Mouse (Mus musculus) MEL-GATA-1-ER (cell line): ENCODE measurements around the gene Prkcsh.

Experiments used
- DNase-seq: peaks from one replicate; pipeline ENCODE4 v3.0.0-alpha.2; 2012; ENCODE audit warnings: low read depth; ENCODE audit errors: extremely low read depth

The Prkcsh gene

DNA sequence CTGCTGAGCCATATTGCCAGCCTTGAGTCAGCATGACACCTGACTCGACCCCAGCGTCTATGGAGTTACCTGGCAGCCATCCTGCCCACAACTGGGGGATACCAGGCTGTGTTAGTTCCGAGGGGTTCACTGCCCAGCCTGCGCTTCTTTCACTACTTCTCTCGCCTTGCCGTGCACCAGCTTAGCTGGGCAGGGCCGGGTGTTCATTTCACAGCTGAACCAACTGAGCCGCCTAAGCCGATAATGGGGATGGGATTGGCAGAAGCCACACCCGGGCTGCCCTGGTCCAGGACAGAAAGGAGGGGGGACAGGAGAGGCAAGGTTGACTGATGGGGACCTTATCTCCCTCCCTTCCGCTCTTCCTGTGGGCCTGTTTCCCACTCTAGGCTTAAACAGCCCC, 46.7 kb downstream of the Prkcsh start:
- DNase-seq, result no peak

DNA sequence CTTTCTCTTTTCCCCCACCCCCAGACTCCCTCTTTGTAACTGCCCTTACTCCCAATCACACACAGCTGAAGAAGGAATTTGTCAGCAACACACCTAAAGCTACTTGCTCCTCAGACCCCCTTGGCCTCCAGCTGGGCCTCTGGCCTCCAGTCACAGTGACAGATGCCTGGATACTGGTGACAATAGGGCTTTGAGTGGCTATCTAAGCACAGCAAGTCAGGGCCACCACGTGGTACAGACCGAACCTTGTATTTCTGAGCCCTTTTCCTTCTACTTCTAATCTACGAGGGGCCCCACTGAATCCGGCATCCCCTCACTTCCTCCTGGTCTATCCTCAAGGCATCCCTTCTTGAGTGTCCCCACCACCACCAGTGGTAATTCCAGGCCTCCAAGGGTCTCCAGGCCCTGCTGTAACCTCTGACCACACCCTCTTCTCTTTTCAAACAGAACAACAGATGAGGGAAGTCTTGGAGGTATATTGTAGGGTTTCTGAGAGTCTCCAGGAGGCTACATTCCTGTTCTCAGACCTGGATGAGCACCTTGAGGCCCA, 47.2 kb downstream of the Prkcsh start:
- DNase-seq, result no peak

DNA sequence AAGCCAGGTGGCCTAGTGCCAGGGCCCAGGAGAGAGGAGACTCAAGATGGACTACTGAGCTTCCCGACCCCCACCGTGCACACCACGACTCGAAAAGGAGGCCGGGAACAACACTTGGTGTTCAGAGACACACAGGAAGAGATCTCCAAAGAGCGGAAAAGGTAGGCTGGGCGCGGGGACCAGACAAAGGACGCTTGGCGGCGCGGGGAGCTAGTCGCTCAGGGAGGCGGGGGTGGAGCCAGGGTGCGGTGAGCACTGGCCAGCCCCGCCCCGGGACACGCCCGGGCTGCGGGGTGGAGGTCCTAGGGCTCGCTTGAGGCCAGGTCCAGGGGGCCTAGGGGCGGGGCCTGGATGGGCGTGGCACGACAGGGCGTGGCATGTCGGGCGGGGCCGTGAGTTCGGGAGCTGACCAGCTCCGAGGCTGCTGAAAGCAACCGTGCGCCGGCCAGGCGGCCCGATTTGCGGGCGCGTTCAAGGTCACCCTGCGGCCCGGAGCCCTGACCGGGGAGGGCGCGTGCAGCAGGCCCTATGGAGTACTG, 47.8 kb downstream of the Prkcsh start:
- DNase-seq, result no peak

DNA sequence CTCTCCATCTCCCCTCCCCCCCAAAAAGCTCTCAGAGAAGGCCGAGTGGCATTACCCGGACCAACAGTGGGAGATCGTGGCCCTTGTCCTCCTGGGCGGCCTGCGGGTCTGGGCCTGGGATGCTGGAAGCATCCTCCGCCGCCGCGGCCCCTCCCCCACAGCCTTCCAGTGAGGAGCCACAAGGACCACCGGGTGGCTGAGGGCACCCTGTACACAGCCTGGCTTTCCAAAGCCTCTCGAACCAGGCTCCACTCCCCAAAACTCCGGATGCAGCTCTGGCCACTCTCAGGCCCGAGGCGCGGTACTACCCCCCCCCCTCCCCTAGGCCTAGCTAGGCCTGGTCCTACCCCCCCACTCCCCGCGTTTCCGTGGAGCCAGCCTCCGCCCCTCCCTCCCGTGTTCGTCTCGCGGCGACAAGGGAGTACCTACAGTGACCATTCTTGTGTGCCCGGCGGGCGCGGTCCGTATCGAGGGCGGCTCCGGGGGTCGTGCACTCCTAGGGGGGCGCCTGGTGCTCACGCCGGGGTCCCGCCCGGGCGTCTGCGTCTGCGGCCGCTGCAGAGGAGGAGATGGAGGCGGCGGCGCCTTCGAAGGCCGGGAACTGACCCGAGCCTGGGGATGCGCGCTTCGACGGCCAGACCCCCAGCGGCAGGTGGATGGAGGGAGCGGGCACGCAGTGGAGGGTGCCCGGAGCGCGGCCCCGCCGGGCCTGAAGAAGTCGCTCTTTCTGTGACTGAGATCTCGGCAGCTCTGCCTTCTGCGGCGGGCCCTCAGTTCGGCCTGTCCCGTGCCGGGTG, 48.8 kb downstream of the Prkcsh start:
- DNase-seq, result no peak

DNA sequence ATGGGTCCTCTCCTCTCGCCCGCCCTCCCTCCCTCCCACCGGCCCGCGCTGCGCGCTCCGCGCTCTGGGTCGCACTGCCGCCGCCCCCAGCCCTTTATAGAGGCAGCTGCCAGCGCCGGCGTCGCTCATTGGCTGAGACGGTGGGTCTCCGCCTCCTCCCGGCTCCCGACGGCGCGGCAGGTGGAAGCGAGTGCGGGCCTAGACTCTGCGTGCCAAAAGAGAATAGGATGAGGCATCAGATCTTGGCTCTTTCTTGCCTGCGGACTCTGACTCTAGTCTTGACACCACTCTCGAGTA, 49.3 kb downstream of the Prkcsh start, which contains the start of gene Elavl3:
Elavl3 (minus strand) TSS at position 66 of the 297 bp plus-strand sequence.
- no peak for DNase-seq

DNA sequence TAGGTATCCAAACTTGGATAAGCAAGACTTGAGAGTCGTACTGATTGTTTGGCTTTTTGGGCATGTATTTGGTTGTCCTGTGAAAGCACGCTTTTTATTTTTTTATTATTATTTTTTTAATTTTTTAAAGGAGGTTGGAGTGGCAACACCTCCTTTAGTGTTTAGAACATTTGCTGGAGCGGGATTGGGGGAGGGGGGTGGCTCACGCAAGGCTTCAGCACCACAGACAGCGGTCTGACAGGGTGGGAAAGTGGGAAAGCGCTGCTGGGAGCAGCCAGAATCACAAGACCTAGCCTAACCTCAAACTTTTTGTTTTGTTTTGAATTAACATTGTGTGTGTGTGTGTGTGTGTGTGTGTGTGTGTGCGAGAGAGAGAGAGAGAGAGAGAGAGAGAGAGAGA, 51.1 kb downstream of the Prkcsh start:
- no peak for DNase-seq

DNA sequence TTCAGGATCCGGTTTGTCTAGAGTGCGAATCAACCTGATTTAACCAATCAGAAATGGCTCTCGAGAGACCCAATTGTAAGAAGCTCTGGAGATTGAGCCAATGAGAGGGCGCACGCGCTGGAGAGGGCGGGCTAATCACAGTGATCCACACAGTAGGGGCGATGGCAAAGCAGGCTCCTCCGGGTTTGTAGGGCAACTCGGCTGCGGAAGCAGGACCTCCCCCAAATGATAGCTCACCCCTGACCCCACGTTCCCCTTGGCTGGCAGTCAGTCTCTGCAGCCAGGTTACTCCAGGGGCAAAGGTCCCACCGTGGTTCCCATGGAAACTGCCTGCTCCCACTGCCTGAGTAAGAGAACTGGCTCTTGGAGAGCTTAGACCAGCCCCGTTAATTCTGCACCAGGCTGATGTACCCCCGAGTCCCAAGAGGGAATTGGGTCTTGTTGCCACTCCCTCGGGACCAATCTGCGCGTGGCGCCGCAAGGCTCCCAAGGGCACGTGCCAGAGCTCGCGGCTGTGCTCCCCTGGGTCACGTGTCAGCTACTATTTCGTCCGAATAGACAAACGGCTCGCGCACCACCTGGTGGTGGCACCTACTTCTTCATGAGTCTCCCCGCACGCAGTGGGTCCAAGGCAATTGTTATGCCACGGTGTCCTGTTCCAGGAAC, 51.9 kb downstream of the Prkcsh start:
- DNase-seq, result peak; percentile 64

DNA sequence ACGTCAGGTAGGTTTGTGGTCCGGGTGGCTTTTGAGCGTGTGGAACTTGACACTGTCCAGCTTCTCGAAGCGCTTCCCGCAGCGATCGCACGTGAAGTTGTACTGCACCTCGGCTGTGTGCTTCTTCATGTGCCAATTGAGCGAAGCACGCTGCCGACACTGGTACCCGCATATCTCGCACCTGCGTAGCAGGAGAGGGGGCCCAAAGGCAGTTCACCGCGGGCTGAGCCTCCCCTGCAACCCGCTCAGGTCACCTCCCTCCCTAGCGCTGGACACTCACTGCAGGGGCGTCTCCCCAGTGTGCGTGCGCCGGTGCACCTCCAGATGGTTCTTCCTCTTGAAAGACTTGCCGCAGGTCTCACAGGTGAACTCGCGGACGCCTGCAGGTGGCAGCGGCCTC, 53.1 kb downstream of the Prkcsh start:
- DNase-seq, result no peak

DNA sequence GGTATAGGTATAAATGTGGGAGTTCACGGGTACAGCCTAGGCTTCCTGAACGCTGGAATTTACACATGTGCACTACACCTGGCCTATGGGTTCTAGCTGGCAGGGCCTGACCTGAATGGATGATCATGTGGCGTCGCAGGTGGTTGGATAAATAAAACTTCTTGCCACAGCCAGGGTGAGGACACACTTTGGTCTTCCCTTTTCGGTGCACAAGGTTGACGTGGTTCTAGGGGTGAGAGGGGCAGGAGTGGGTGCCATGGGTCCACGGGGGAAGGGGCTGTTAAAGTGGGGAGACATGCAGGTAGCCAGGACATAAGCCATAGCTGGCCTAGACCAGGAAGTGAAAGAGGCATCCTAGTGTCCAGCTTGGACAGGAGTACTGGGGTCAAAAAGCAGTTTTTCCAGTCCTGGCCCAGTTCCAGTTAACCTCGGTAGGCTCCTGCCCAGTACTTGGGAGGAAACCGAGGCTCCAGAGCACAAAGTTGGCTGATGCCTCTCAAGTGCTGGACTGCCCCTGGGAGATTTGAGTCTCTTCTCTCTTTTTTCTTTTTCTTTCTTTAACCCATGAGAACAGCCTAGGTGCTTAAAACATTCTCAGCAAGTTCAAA, 53.8 kb downstream of the Prkcsh start:
- DNase-seq, result no peak

DNA sequence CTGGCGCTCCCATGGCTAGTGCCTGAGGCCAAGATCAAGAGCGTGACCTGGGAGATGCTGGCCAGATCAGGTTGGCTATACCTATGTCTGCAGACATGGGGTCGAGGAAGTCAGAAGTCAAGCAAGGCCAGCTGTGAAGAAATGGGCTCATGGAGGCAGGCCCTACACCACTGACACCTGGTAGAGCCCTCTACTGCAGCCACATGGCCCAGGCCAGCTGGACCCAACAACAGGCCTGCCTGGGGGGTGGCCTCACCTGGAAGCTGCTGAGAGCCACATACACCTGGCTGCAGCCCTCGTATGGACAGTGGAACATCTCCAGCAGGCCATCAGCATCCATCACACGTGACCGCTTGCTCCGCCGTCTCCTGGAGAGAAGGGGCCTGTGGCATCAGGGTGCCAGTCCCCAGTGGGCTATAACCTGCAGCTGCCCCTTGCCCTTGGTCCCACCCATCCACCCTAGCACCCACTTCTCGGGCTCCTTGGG, 54.5 kb downstream of the Prkcsh start:
- no peak for DNase-seq

DNA sequence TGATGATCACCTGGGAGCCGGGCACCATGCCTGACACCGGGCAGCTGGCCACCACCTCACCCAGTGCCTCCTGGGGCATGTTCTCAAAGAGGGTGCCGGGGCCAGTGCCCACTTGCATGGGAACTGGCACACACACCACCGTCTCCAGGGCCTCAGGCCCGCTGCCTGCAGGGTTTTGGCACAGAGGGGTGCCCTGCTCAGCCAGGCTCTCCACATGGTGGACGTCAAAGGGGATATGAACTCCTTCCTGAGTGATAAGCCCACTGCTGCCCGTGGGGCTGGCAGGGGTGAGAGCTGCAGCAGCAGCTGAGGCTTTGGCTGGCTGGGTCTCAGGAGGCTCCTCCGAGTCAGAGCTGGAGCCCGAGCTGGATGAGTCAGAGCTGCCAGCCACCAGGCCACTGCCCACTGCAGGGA, 55.4 kb downstream of the Prkcsh start:
- DNase-seq, result no peak

DNA sequence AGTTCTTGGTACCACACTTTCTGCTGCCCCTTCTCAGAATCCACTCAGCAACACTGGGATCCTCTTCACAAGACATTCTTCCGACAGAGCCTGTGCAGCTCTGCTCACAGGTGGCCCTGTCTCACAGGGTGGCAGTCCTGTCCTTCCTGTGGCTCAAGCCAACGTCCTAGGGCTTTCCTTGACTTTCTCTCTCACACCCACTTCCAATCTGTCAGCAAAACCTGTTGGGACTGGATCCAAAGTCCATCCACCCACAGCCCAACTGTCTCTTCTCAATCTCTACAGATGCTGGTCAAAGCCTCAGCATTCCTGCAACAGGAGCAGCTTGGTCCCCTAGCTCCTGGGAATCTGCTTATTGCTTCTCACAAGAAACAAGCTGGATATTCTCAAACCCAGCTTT, 58.7 kb downstream of the Prkcsh start:
- DNase-seq, result no peak
